ENCODE assay signal across 8 mouse cellular contexts in the genomic region with DNA sequence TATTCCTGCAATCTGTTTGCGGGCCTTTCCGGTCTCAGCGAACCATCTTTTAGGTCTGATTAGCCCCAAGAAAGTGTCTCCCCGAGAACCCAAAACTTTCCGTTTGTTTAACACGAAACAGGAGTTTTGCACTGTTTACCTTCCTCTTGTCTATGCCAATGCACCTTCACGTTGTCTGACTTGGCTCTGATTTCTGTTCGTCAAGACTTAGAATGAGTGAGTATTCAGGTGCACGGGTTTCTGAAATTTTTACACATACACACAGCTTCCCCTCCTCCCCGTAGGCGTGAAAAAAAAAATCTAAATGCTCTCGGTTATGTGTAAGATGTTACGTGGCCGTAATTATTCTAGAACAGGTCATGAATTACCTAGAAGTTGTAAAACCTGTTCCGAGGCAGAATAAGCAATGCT. TPM values are rescaled to one million over a fixed set of nuclear protein-coding genes. Genes with fewer than 3 reads are reported as not detected.
DNase-seq lines count a peak whose midpoint lies in the region; ATAC-seq and TF ChIP-seq lines count a peak whose summit lies in the region.

No protein-coding gene starts in this region.

- no peaks in the 10 kb centered on the region for H3K27me3 ChIP-seq in kidney, adult 2 months (replicated peaks; ENCODE audit: control insufficient read depth, insufficient read depth, low read length)
- H3K27me3 ChIP-seq in heart, embryonic 16.5 days (ENCODE audit: control insufficient read depth, insufficient read depth, low read length): no peaks in the 10 kb centered on the region
- no peaks in the 10 kb centered on the region for H3K27me3 ChIP-seq in lung, postnatal 0 days (replicated peaks; ENCODE audit: insufficient read depth, low read length)
- no peaks in the 10 kb centered on the region for H3K27me3 ChIP-seq in stomach, postnatal 0 days (ENCODE audit: control insufficient read depth, insufficient read depth, low read length)

- H3K4me1 ChIP-seq in kidney, adult 2 months (ENCODE audit: control insufficient read depth, insufficient read depth, low read length): peaks cover 7% of the 10 kb centered on the region; the same call in 1 of the 2 replicates
- H3K4me1 ChIP-seq in heart, embryonic 16.5 days (ENCODE audit: control insufficient read depth, insufficient read depth, low read length): peaks cover 19% of the 10 kb centered on the region
- peaks cover 7% of the 10 kb centered on the region; the same call in 1 of the 2 replicates for H3K4me1 ChIP-seq in lung, postnatal 0 days (ENCODE audit: insufficient read depth, low read depth, low read length)
- H3K4me1 ChIP-seq in stomach, postnatal 0 days (replicated peaks; ENCODE audit: control insufficient read depth, insufficient read depth): no peaks in the 10 kb centered on the region

- under 1% methylated on average over 15 of the region's 15 CpGs for WGBS in kidney, adult 2 months
- WGBS in heart, embryonic 16.5 days: 1% methylated on average over 15 of the region's 15 CpGs
- WGBS in lung, postnatal 0 days: under 1% methylated on average over 15 of the region's 15 CpGs
- under 1% methylated on average over 15 of the region's 15 CpGs for WGBS in stomach, postnatal 0 days

- TF ChIP-seq CTCF in kidney, adult 2 months (conservative IDR thresholded peaks at IDR 0.05; ENCODE audit: insufficient read depth, insufficient read length, low read depth, low read length): no peak
- no peak for TF ChIP-seq CTCF in lung, postnatal 0 days (IDR thresholded peaks at IDR 0.05)
- TF ChIP-seq CTCF in stomach, postnatal 0 days (IDR thresholded peaks at IDR 0.05; ENCODE audit: low read depth): no peak

- no peak for TF ChIP-seq POLR2A in kidney, adult 2 months (IDR thresholded peaks at IDR 0.05; ENCODE audit: low read depth, low read length)

- H3K36me3 ChIP-seq in kidney, adult 2 months (ENCODE audit: control insufficient read depth, insufficient read depth, low read length): no peaks in the 10 kb centered on the region
- no peaks in the 10 kb centered on the region for H3K36me3 ChIP-seq in heart, embryonic 16.5 days (ENCODE audit: control insufficient read depth, insufficient read depth)
- no peaks in the 10 kb centered on the region for H3K36me3 ChIP-seq in lung, postnatal 0 days (ENCODE audit: insufficient read depth, low read length)
- H3K36me3 ChIP-seq in stomach, postnatal 0 days (ENCODE audit: control insufficient read depth, insufficient read depth, low read length): no peaks in the 10 kb centered on the region

- intact Hi-C loops in left cerebral cortex, postnatal 4 days (cut with DNase I): no loop called here
- intact Hi-C loops in left cerebral cortex, postnatal 10 days (cut with DNase I): no loop called here

- peak; percentile 35 for DNase-seq in kidney, adult 2 months
- DNase-seq in kidney, postnatal 10 days: no peak
- peak; percentile 19 for DNase-seq in NIH3T3 (ENCODE audit: low read depth)
- DNase-seq in lung, postnatal 0 days (ENCODE audit: low spot score): peak; percentile 74
- DNase-seq in stomach, postnatal 0 days (ENCODE audit: low spot score): no peak
- no peak for DNase-seq in left cerebral cortex, postnatal 4 days
- no peak for DNase-seq in left cerebral cortex, postnatal 10 days (ENCODE audit: extremely low spot score in 1 of 2, low spot score in 2 of 2)

- TF ChIP-seq EP300 in lung, postnatal 0 days (IDR thresholded peaks at IDR 0.05): no peak
- no peak for TF ChIP-seq EP300 in stomach, postnatal 0 days (optimal IDR thresholded peaks at IDR 0.05)

- H3K9me3 ChIP-seq in heart, embryonic 16.5 days (replicated peaks; ENCODE audit: control insufficient read depth, low read length): no peaks in the 10 kb centered on the region
- no peaks in the 10 kb centered on the region for H3K9me3 ChIP-seq in lung, postnatal 0 days (ENCODE audit: low read length)
- H3K9me3 ChIP-seq in stomach, postnatal 0 days (ENCODE audit: control insufficient read depth, low read length): no peaks in the 10 kb centered on the region

- H3K27ac ChIP-seq in kidney, adult 2 months (ENCODE audit: insufficient read depth, low read depth, low read length): peak overlapping the region; percentile 25
- peak overlapping the region; percentile 89 for H3K27ac ChIP-seq in heart, embryonic 16.5 days (ENCODE audit: low read length)
- peak overlapping the region; percentile 93 for H3K27ac ChIP-seq in lung, postnatal 0 days (ENCODE audit: low read length)
- H3K27ac ChIP-seq in stomach, postnatal 0 days (replicated peaks): peak overlapping the region; percentile 97

- peak overlapping the region; percentile 73 for H3K4me2 ChIP-seq in heart, embryonic 16.5 days (ENCODE audit: low read depth, low read length)
- peak overlapping the region; percentile 58 for H3K4me2 ChIP-seq in lung, postnatal 0 days (replicated peaks; ENCODE audit: low read depth, low read length)
- H3K4me2 ChIP-seq in stomach, postnatal 0 days (replicated peaks; ENCODE audit: low read depth): peak overlapping the region; percentile 53

- peak overlapping the region; percentile 99 for H3K9ac ChIP-seq in heart, embryonic 16.5 days (ENCODE audit: low read length)
- peak overlapping the region; percentile 83 for H3K9ac ChIP-seq in lung, postnatal 0 days (replicated peaks; ENCODE audit: low read depth)
- peak overlapping the region; percentile 96 for H3K9ac ChIP-seq in stomach, postnatal 0 days (ENCODE audit: low read length)

- peak overlapping the region; percentile 67 for H3K4me3 ChIP-seq in kidney, adult 2 months (ENCODE audit: insufficient read depth, low read depth, low read length)
- H3K4me3 ChIP-seq in heart, embryonic 16.5 days (ENCODE audit: low read length): peak overlapping the region; percentile 99
- H3K4me3 ChIP-seq in lung, postnatal 0 days (ENCODE audit: low read depth, low read length): peak overlapping the region; percentile 91
- peak overlapping the region; percentile 82 for H3K4me3 ChIP-seq in stomach, postnatal 0 days (ENCODE audit: low read depth, low read length)

- ATAC-seq in heart, embryonic 16.5 days (replicated peaks; ENCODE audit: extremely low read depth, insufficient read depth, low FRiP score): no peak
- no peak for ATAC-seq in lung, postnatal 0 days
- ATAC-seq in stomach, postnatal 0 days (ENCODE audit: low FRiP score, low TSS enrichment): no peak

RNA-seq across cellular contexts. Expression of a gene that starts 0.9 kb away (rescaled TPM):
- polyA plus RNA-seq in kidney, adult 2 months (2012; rRNA removed): 1.4 and 3.8 TPM in 2 replicates
- polyA plus RNA-seq in heart, embryonic 16.5 days (2015; fragmentation: Nextera tagmentation; extraction: Ambion mirVana): 6.3 and 6.8 TPM in 2 replicates
- 9.8 and 11.5 TPM in 2 replicates for polyA plus RNA-seq in lung, postnatal 0 days (2015; fragmentation: Nextera tagmentation; extraction: Ambion mirVana)
- 8.1 and 9.5 TPM in 2 replicates for polyA plus RNA-seq in stomach, postnatal 0 days (2015; fragmentation: Nextera tagmentation; extraction: Ambion mirVana)
- 10 to 100 TPM; 15.2 to 17.6 TPM for total RNA-seq in left cerebral cortex, postnatal 4 days (2021)
- 10 to 100 TPM in 1 of 2 experiments, 1 to 10 TPM in 1; 9.4 to 13.4 TPM for total RNA-seq in left cerebral cortex, postnatal 10 days (2021)

RNA-seq across cellular contexts. Expression of a gene that starts 6.6 kb away (rescaled TPM):
- polyA plus RNA-seq in kidney, adult 2 months (2012; rRNA removed): 4.3 and 5.8 TPM in 2 replicates
- polyA plus RNA-seq in heart, embryonic 16.5 days (2015; fragmentation: Nextera tagmentation; extraction: Ambion mirVana): 19.7 and 21.0 TPM in 2 replicates
- polyA plus RNA-seq in lung, postnatal 0 days (2015; fragmentation: Nextera tagmentation; extraction: Ambion mirVana): 24.0 and 26.6 TPM in 2 replicates
- 16.1 and 19.7 TPM in 2 replicates for polyA plus RNA-seq in stomach, postnatal 0 days (2015; fragmentation: Nextera tagmentation; extraction: Ambion mirVana)
- total RNA-seq in left cerebral cortex, postnatal 4 days (2021): 10 to 100 TPM; 45.9 to 47.3 TPM
- total RNA-seq in left cerebral cortex, postnatal 10 days (2021): 10 to 100 TPM; 35.8 to 37.4 TPM

Comparison
In these comparisons a context has a peak if more than half of its experiments do, and no peak if none do; other contexts are left out.
1. DNase-seq: peak in kidney, adult 2 months (single experiment), NIH3T3 (single experiment) and lung, postnatal 0 days (single experiment); none in kidney, postnatal 10 days (single experiment), stomach, postnatal 0 days (single experiment), left cerebral cortex, postnatal 4 days (single experiment) and left cerebral cortex, postnatal 10 days (0 of 2).
2. H3K27ac ChIP-seq: peak in every context shown above with its lines; median percentile 97 in stomach, postnatal 0 days; 93 in lung, postnatal 0 days; 89 in heart, embryonic 16.5 days; 25 in kidney, adult 2 months.
3. Peak in every context shown above with its lines, with median percentiles within 50 percentile points of each other: H3K4me3 ChIP-seq, H3K4me2 ChIP-seq and H3K9ac ChIP-seq.